Mouse (Mus musculus) cerebellum, adult 9-11 months (tissue): ENCODE data around the gene Crygs.
"Not testable (repeated sequence)": the region's sequence is repeated elsewhere in the genome, so short reads cannot be mapped to it uniquely, and the experiment has no call there.

Experiments used
- DNase-seq: peaks from one replicate; pipeline ENCODE4 v3.0.0; 2022

Gene Crygs

DNA sequence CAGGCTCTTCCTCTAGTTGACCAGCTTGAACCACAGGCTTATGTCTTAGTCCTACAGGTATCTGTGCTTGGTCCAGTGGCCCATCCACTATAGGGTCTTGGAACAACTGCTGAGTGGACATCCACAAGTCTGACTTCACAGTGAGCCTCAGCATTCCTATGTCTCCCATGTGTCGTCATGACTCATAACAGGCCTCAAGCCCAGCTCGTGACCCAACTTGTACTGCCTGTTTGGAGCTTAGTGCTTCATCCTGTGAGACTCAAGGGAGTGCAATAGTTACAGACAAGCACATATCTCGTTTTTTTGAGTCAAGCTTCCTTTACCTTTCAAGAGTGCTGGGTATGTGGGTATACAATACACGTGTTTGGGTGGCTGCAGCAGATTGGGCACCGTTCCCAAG is 28.7 kb downstream of the Crygs start:
- no peak for DNase-seq

DNA sequence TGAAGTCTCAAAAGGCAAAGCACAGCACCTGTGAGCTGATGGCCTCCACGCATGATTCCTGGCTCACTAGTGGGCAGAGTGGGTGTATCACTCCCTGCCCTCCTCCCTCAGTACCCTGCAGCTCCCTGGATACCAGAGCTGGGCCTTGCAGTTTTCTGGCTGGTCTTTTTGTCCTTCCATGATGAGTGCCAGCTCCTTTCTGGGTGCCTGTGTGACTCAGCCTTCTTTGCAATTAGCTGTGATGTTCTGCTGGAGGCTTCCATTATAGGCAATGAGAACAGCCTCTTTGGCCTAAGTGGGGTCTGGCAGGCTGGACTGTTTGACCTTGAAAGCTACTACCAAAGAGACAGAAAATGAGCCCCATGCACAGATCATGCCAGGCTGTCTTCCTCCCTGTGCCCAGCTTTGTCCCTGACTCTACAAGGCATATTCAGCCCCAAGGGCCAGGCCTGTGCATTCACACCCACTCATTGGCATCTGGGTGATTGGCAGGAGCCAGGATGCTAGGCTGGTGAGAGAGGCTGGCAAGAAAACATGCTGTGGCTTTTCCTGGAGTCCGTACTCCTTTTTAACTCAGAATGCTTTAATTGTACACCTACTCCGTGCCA is 32.0 kb downstream of the Crygs start:
- DNase-seq: peak; percentile 74

DNA sequence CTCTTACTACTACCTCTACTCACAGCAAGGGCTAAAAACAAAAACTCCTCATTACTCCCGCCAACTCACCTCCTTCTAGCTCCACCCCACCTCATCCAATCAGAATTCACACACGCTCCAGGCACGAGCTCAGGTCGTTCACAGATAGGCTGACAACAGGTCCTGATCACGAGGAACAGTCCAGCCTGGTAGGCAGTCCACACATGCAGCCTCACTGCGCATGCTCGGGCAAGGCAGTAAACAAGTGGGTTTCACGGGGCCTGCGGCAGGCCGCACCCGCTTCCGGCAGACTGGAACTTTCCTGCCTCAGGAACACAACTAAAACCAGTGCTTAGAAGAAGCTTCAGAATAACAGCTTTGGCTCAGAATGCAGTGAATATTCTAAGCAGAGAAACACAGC is 33.1 kb downstream of the Crygs start:
- DNase-seq: not testable (repeated sequence)

DNA sequence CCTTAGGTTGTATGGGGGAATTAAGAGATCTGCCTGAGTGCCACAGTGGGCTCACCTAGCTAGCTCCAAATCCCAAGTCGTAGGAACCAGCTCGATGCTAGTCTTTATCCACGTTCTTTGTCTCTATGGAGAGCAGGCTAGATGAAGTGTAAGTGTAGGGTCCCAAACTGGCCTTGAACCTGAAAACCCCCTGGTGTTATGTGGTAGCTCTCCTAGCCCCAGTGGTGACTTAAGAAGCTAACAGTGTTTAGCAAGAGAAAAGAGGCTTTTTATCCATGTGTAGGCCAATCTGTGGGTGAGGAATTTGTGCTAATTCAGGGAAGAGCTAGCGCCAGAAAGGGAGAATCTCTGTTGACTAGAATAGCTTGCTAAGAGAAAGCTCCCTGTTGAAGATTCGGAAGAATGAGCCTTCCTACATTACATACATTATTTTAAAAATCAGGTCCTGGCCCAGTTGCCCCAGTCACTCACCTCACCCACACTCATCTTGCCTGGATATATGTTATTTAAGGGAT is 35.8 kb downstream of the Crygs start:
- no peak for DNase-seq

DNA sequence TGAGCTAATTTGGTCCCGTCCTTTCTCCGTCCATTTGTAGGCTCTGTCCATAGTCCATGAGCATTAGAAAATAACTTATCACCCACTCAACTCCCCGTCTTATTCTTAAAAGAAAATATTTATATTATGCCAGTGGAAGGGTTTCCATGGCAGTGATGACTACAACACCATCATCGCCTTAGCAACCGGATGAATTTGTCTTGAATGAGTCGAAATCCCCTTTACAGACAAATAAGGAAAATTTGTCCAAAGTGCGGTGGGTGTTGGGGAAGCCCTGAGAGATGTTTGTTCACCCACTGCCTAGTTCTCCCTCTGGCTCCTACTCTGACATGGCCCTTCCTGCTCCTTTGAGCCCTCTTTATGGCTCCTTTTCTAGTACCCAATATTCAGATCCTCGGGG is 42.7 kb downstream of the Crygs start:
- DNase-seq: no peak

DNA sequence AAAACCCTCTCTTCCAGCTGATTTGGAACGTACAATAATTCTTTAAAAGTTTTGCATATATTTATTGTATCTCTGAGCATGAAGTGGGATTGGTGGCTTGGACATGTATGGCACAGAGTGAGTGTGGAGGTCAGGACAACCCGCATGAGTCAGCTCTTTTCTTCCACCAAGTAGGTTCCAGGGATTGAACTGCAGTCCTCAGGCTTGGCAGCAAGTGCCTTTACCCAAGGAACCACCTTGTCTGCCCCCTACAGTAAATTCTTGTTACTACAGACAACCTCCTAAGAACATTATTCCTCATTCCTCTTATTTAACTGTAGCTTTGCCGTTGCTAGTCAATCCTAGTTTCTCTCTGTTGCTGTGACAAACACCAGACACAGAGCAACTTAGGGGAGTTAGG is 44.0 kb downstream of the Crygs start:
- DNase-seq: no peak

DNA sequence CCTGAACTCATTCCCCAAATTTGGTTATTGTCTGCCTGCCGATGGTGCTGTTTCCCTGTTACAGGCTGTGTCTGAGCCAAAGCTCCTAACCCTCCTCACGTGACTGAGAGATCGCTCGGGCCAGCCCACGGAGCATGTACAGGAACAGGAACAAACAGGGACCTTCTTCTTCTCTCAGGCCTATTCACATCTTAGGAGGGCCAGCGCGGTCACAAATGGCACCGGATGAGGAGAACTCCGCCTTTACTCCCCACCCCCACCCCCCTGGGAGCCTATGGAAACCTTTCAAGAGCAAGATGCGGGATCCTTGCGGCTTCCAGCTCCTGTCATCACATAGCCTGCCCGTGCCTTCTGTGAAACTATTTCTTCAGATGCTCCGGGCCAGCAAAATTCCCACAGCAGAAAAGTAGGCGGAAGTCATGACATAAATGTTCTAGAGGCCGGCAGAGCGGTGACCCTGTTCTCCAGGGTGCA is 44.6 kb downstream of the Crygs start:
- peak; percentile 58 for DNase-seq

DNA sequence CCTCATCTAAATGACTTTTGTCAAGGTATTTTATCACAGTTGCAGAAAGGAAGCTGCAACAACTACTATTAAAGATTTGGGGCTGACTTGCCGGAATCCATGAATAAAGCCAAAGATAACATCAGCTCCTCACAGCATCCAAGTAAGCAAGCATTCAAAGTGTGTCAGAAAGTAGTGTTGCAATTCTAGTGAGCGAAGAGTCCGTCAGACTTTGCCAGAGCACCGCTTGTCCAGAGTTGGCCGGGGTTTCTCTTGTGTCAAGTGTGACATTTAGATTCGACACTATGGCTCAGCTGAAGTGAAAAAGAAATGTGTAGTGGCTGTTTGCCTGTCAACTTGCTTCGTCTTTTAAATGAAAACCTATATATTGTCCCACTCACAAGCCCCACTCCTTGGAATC is 45.8 kb downstream of the Crygs start:
- DNase-seq: no peak
